Mouse (Mus musculus) heart, embryonic 11.5 days (tissue): ENCODE results near the gene Stard10. TPM values are rescaled to one million over a fixed set of nuclear protein-coding genes. Genes with fewer than 3 reads are reported as not detected.

Experiments used
- ATAC-seq: fragments of 200-750 bp; cut with Nextera tagmentation; replicated peaks from 2 replicates; pipeline ENCODE4 v1.8.0; 2017; ENCODE audit warnings: moderate library complexity; ENCODE audit not compliant: insufficient number of reproducible peaks, low FRiP score, low TSS enrichment
- H3K27ac ChIP-seq: fragments of 300-500 bp; sonication (generic); 2 replicates; pipeline ENCODE4 v1.5.1; 2014; ENCODE audit warnings: mild to moderate bottlenecking, low read depth, low read length
- H3K27me3 ChIP-seq: fragments of 300-500 bp; sonication (generic); 2 replicates; pipeline ENCODE4 v1.6.1; 2014; ENCODE audit warnings: mild to moderate bottlenecking, low read length, mixed read lengths; ENCODE audit not compliant: control insufficient read depth, insufficient read depth
- H3K36me3 ChIP-seq: fragments of 300-500 bp; sonication (generic); 2 replicates; pipeline ENCODE4 v1.6.1; 2014; ENCODE audit warnings: mild to moderate bottlenecking, low read length, moderate library complexity, mixed read lengths; ENCODE audit not compliant: control insufficient read depth, insufficient read depth
- H3K4me1 ChIP-seq: fragments of 300-500 bp; sonication (generic); 2 replicates; pipeline ENCODE4 v1.6.1; 2014; ENCODE audit warnings: low read length; ENCODE audit not compliant: control insufficient read depth, insufficient read depth
- H3K4me2 ChIP-seq: fragments of 300-500 bp; sonication (generic); 2 replicates; pipeline ENCODE4 v1.6.1; 2014; ENCODE audit warnings: mild to moderate bottlenecking, moderate library complexity
- H3K4me3 ChIP-seq: fragments of 300-500 bp; sonication (generic); 2 replicates; pipeline ENCODE4 v1.5.1; 2014; ENCODE audit warnings: low read depth, low read length
- H3K9ac ChIP-seq: fragments of 300-500 bp; sonication (generic); 2 replicates; pipeline ENCODE4 v1.6.1; 2014; ENCODE audit warnings: mild to moderate bottlenecking, low read depth, low read length, moderate library complexity
- H3K9me3 ChIP-seq: fragments of 300-500 bp; sonication (generic); replicated peaks from 2 replicates; pipeline ENCODE4 v1.6.1; 2016; ENCODE audit warnings: low read length; ENCODE audit not compliant: control insufficient read depth
- WGBS: fragments of 180-500 bp; shearing (Covaris S2); extraction: QIAGEN DNeasy Blood & Tissue Kit; methylation state at CpG from one replicate; pipeline ENCODE4 v1.1.7; 2014; ENCODE audit not compliant: insufficient replicate concordance; 5-methylcytosine and 5-hydroxymethylcytosine counted together
- polyA plus RNA-seq: library from polyadenylated mRNA; unstranded; fragments of >200 nt; fragmentation: Nextera tagmentation; extraction: Ambion mirVana; gene quantifications from 2 replicates; pipeline ENCODE4 v1.2.1, GENCODE M21; 2014

Gene Stard10
- polyA plus RNA-seq, 1 experiment from 2014 or later: 44.4 TPM

GRCm38 (mm10) chr7:101329606-101330005 is 12.7 kb downstream of the Stard10 start:
- Histone ChIP-seq H3K27me3 (peaks cover 7% of the 10 kb centered on the region; the same call in 1 of the 2 replicates), H3K4me3 (no peak overlapping the region), H3K9me3 (no peaks in the 10 kb centered on the region), H3K4me1 (peaks cover 16% of the 10 kb centered on the region), H3K27ac (no peak overlapping the region), H3K4me2 (no peak overlapping the region), H3K36me3 (no peaks in the 10 kb centered on the region), H3K9ac (no peak overlapping the region)
- whole genome bisulfite sequencing: 71% methylated on average over 4 of the region's 4 CpGs
- no peak for ATAC-seq

- Histone ChIP-seq H3K27me3 (peaks cover 9% of the 10 kb centered on the region; the same call in 1 of the 2 replicates), H3K4me2 (no peak overlapping the region), H3K27ac (no peak overlapping the region), H3K36me3 (no peaks in the 10 kb centered on the region), H3K4me3 (no peak overlapping the region), H3K4me1 (peaks cover 20% of the 10 kb centered on the region), H3K9me3 (no peaks in the 10 kb centered on the region), H3K9ac (no peak overlapping the region)
- WGBS: 61% methylated on average over 10 of the region's 10 CpGs
- no peak for ATAC-seq
Measured at GRCm38 (mm10) chr7:101330074-101330840, 13.4 kb downstream of the Stard10 start.

GRCm38 (mm10) chr7:101330841-101331173 is 13.9 kb downstream of the Stard10 start:
- 71% methylated on average over 4 of the region's 4 CpGs for WGBS
- Histone ChIP-seq H3K27me3 (peaks cover 11% of the 10 kb centered on the region; the same call in 1 of the 2 replicates), H3K9me3 (no peaks in the 10 kb centered on the region), H3K36me3 (no peaks in the 10 kb centered on the region), H3K4me1 (peaks cover 20% of the 10 kb centered on the region), H3K4me2 (no peak overlapping the region), H3K27ac (no peak overlapping the region), H3K9ac (no peak overlapping the region), H3K4me3 (no peak overlapping the region)
- ATAC-seq: no peak

GRCm38 (mm10) chr7:101332045-101332831 is 15.4 kb downstream of the Stard10 start:
- Histone ChIP-seq H3K9ac (no peak overlapping the region), H3K27ac (no peak overlapping the region), H3K4me3 (no peak overlapping the region), H3K4me1 (peaks cover 20% of the 10 kb centered on the region), H3K27me3 (0 out of 2 replicates have a peak, but pooled peaks cover 7% of the 10 kb centered on the region), H3K9me3 (no peaks in the 10 kb centered on the region), H3K4me2 (no peak overlapping the region), H3K36me3 (no peaks in the 10 kb centered on the region)
- ATAC-seq: no peak
- WGBS: 88% methylated on average over 5 of the region's 5 CpGs

GRCm38 (mm10) chr7:101335228-101335627 is 18.3 kb downstream of the Stard10 start:
- Histone ChIP-seq H3K9me3 (no peaks in the 10 kb centered on the region), H3K27me3 (peaks cover 4% of the 10 kb centered on the region), H3K9ac (no peak overlapping the region), H3K4me3 (no peak overlapping the region), H3K27ac (no peak overlapping the region), H3K4me2 (no peak overlapping the region), H3K36me3 (no peaks in the 10 kb centered on the region), H3K4me1 (peaks cover 10% of the 10 kb centered on the region; the same call in 1 of the 2 replicates)
- 77% methylated on average over 2 of the region's 2 CpGs for WGBS
- no peak for ATAC-seq

GRCm38 (mm10) chr7:101336686-101337085 is 19.8 kb downstream of the Stard10 start:
- ATAC-seq: no peak
- Histone ChIP-seq H3K4me2 (no peak overlapping the region), H3K27me3 (peaks cover 4% of the 10 kb centered on the region), H3K27ac (no peak overlapping the region), H3K9me3 (no peaks in the 10 kb centered on the region), H3K36me3 (no peaks in the 10 kb centered on the region), H3K9ac (no peak overlapping the region), H3K4me3 (no peak overlapping the region), H3K4me1 (peaks cover 9% of the 10 kb centered on the region; the same call in 1 of the 2 replicates)
- WGBS: 68% methylated on average over 3 of the region's 3 CpGs

- Histone ChIP-seq H3K4me3 (no peak overlapping the region), H3K4me1 (peaks cover 13% of the 10 kb centered on the region; the same call in 1 of the 2 replicates), H3K9me3 (no peaks in the 10 kb centered on the region), H3K27ac (no peak overlapping the region), H3K27me3 (peaks cover 4% of the 10 kb centered on the region), H3K36me3 (no peaks in the 10 kb centered on the region), H3K4me2 (no peak overlapping the region), H3K9ac (no peak overlapping the region)
- 76% methylated on average over 3 of the region's 3 CpGs for WGBS
- ATAC-seq: no peak
Measured at GRCm38 (mm10) chr7:101337401-101337800, 20.5 kb downstream of the Stard10 start.

GRCm38 (mm10) chr7:101341405-101341804 is 24.5 kb downstream of the Stard10 start:
- H3K27ac ChIP-seq: no peak overlapping the region
- H3K36me3 ChIP-seq: no peaks in the 10 kb centered on the region
- H3K4me2 ChIP-seq: no peak overlapping the region
- H3K9ac ChIP-seq: 0 out of 2 replicates have a peak overlapping the region, but pooled peaks have one; percentile 40
- 62% methylated on average over 6 of the region's 6 CpGs for WGBS
- H3K4me1 ChIP-seq: peaks cover 32% of the 10 kb centered on the region
- H3K27me3 ChIP-seq: peaks cover 9% of the 10 kb centered on the region
- no peaks in the 10 kb centered on the region for H3K9me3 ChIP-seq
- no peak for ATAC-seq
- H3K4me3 ChIP-seq: no peak overlapping the region
